9 mouse cellular contexts compared by ENCODE assay signal in genomic region chr14:27349828-27350729, GRCm38 (mm10).
A peak's percentile ranks its signal among the peaks of the same experiment; 100 is the strongest.
DNase-seq lines count a peak whose midpoint lies in the region; ATAC-seq and TF ChIP-seq lines count a peak whose summit lies in the region.
"Had no signal": no experiment of that assay in that cellular context is flagged by ENCODE, and none has a peak within 500 bp of the region (broad histone marks: within the 10 kb centered on the region; RNA-seq: fewer than 3 reads in every experiment).

No protein-coding gene starts in this region.

- 67% methylated on average over 17 of the region's 17 CpGs for WGBS in lung, postnatal 0 days
- 35% methylated on average over 17 of the region's 17 CpGs for WGBS in heart, postnatal 0 days
- WGBS in macrophage (ENCODE audit: missing documents): 91% methylated on average over 16 of the region's 17 CpGs

- peaks cover 71% of the 10 kb centered on the region; the same call in 1 of the 2 replicates for H3K79me2 ChIP-seq in macrophage (ENCODE audit: inconsistent target)

- no peak for ATAC-seq in lung, postnatal 0 days
- ATAC-seq in heart, postnatal 0 days (ENCODE audit: insufficient read depth, low read depth): peak; percentile 38

- no peak overlapping the region for H3K4me2 ChIP-seq in lung, postnatal 0 days (replicated peaks; ENCODE audit: low read depth, low read length)
- no peak overlapping the region for H3K4me2 ChIP-seq in heart, postnatal 0 days (ENCODE audit: low read depth, low read length)

- H3K4me3 ChIP-seq in lung, postnatal 0 days (ENCODE audit: low read depth, low read length): no peak overlapping the region
- H3K4me3 ChIP-seq in heart, postnatal 0 days (ENCODE audit: low read depth, low read length): no peak overlapping the region
- H3K4me3 ChIP-seq in macrophage (ENCODE audit: inconsistent target): no peak overlapping the region
- H3K4me3 ChIP-seq: myocyte had no signal

- peak; percentile 35 for DNase-seq in adrenal gland, postnatal 14 days
- DNase-seq in adrenal gland, postnatal 4 days (ENCODE audit: low spot score in 2 of 2): no peak
- peak; percentile 47 for DNase-seq in lung, postnatal 0 days (ENCODE audit: low spot score)
- no peak for DNase-seq in lung, postnatal 14 days
- DNase-seq in heart, postnatal 0 days (ENCODE audit: low spot score): peak; percentile 71
- no peak for DNase-seq in retina, embryonic 14.5 days (ENCODE audit: low spot score)
- DNase-seq in spleen, postnatal 10 days (ENCODE audit: low spot score in 2 of 2): no peak

- TF ChIP-seq EP300 in lung, postnatal 0 days (IDR thresholded peaks at IDR 0.05): peak; percentile 82
- peak; percentile 39; the same call in 1 of the 2 replicates for TF ChIP-seq EP300 in heart, postnatal 0 days (IDR thresholded peaks at IDR 0.05; ENCODE audit: low read depth)

- H3K9ac ChIP-seq in lung, postnatal 0 days (replicated peaks; ENCODE audit: low read depth): no peak overlapping the region
- no peak overlapping the region for H3K9ac ChIP-seq in heart, postnatal 0 days (replicated peaks; ENCODE audit: low read depth, low read length)

- peak overlapping the region; percentile 90 for H3K27ac ChIP-seq in lung, postnatal 0 days (ENCODE audit: low read length)
- peak overlapping the region; percentile 89 for H3K27ac ChIP-seq in heart, postnatal 0 days (ENCODE audit: low read depth)
- H3K27ac ChIP-seq in macrophage: peak overlapping the region; percentile 73; the same call in 1 of the 2 replicates

- no peaks in the 10 kb centered on the region for H3K9me3 ChIP-seq in lung, postnatal 0 days (ENCODE audit: low read length)
- no peaks in the 10 kb centered on the region for H3K9me3 ChIP-seq in heart, postnatal 0 days (replicated peaks; ENCODE audit: control insufficient read depth, low read length)

- H3K36me3 ChIP-seq in lung, postnatal 0 days (ENCODE audit: insufficient read depth, low read length): no peaks in the 10 kb centered on the region
- H3K36me3 ChIP-seq in heart, postnatal 0 days (replicated peaks; ENCODE audit: control insufficient read depth, insufficient read depth, low read length): no peaks in the 10 kb centered on the region
- no peaks in the 10 kb centered on the region for H3K36me3 ChIP-seq in macrophage (ENCODE audit: inconsistent target)

- no peak for TF ChIP-seq CTCF in lung, postnatal 0 days (IDR thresholded peaks at IDR 0.05)
- TF ChIP-seq CTCF in heart, postnatal 0 days (IDR thresholded peaks at IDR 0.05; ENCODE audit: low read depth): no peak

- peaks cover 41% of the 10 kb centered on the region for H3K4me1 ChIP-seq in lung, postnatal 0 days (ENCODE audit: insufficient read depth, low read depth, low read length)
- peaks cover 55% of the 10 kb centered on the region for H3K4me1 ChIP-seq in heart, postnatal 0 days (ENCODE audit: control insufficient read depth, insufficient read depth)

- H3K27me3 ChIP-seq in lung, postnatal 0 days (replicated peaks; ENCODE audit: insufficient read depth, low read length): no peaks in the 10 kb centered on the region
- no peaks in the 10 kb centered on the region for H3K27me3 ChIP-seq in heart, postnatal 0 days (ENCODE audit: control insufficient read depth, insufficient read depth, low read length)

Comparison
In these comparisons a context has a peak if more than half of its experiments do, and no peak if none do; other contexts are left out.
1. DNase-seq: peak in adrenal gland, postnatal 14 days (single experiment), lung, postnatal 0 days (single experiment) and heart, postnatal 0 days (single experiment); none in adrenal gland, postnatal 4 days (0 of 2), lung, postnatal 14 days (single experiment), retina, embryonic 14.5 days (single experiment) and spleen, postnatal 10 days (0 of 2).
2. Peak in every context shown above with its lines, with median percentiles within 50 percentile points of each other: H3K27ac ChIP-seq.